9 mouse cellular contexts compared by ENCODE assay signal in genomic region chr8:112411213-112411612, GRCm38 (mm10).
DNase-seq lines count a peak whose midpoint lies in the region; ATAC-seq and TF ChIP-seq lines count a peak whose summit lies in the region.
"Had no signal": no experiment of that assay in that cellular context is flagged by ENCODE, and none has a peak within 500 bp of the region (broad histone marks: within the 10 kb centered on the region; RNA-seq: fewer than 3 reads in every experiment).

No protein-coding gene starts in this region.

- no peaks in the 10 kb centered on the region for H3K9me3 ChIP-seq in kidney, embryonic 16.5 days (ENCODE audit: low read length)
- H3K9me3 ChIP-seq in ES-E14 (ENCODE audit: control insufficient read depth, insufficient read depth, low read depth, low read length): no peaks in the 10 kb centered on the region

- H3K36me3 ChIP-seq in kidney, adult 2 months (ENCODE audit: control insufficient read depth, insufficient read depth, low read length): no peaks in the 10 kb centered on the region
- H3K36me3 ChIP-seq in kidney, embryonic 16.5 days (ENCODE audit: insufficient read depth, low read length): no peaks in the 10 kb centered on the region
- no peaks in the 10 kb centered on the region for H3K36me3 ChIP-seq in ES-E14 (ENCODE audit: control insufficient read depth, insufficient read depth, low read length, poor library complexity, severe bottlenecking)

- peak; percentile 68 for TF ChIP-seq CTCF in kidney, adult 2 months (conservative IDR thresholded peaks at IDR 0.05; ENCODE audit: insufficient read depth, insufficient read length, low read depth, low read length)

- no peaks in the 10 kb centered on the region for H3K27me3 ChIP-seq in kidney, adult 2 months (replicated peaks; ENCODE audit: control insufficient read depth, insufficient read depth, low read length)
- no peaks in the 10 kb centered on the region for H3K27me3 ChIP-seq in kidney, embryonic 16.5 days (ENCODE audit: insufficient read depth, low read length)
- H3K27me3 ChIP-seq: megakaryocyte, embryonic 14.5 days had no signal

- DNase-seq in kidney, adult 2 months: peak; percentile 54
- DNase-seq in A20 (ENCODE audit: low read depth, low spot score) (peak; percentile 3), ES-E14 (ENCODE audit: low read depth, low spot score) (peak; percentile 60)
- DNase-seq in cerebellum, adult 9-11 months: peak; percentile 11
- peak; percentile 46 to 76 for DNase-seq in kidney, postnatal 25 days
- peak; percentile 57 for DNase-seq in retina, postnatal 1 day

- no peak overlapping the region for H3K4me3 ChIP-seq in kidney, adult 2 months (ENCODE audit: insufficient read depth, low read depth, low read length)
- H3K4me3 ChIP-seq in kidney, embryonic 16.5 days (ENCODE audit: low read length): no peak overlapping the region
- no peak overlapping the region for H3K4me3 ChIP-seq in ES-E14 (ENCODE audit: insufficient read depth in 1 of 2, low read depth in 1 of 2, low read length in 2 of 2, poor library complexity in 1 of 2, severe bottlenecking in 1 of 2)
- H3K4me3 ChIP-seq: megakaryocyte, embryonic 14.5 days had no signal

- WGBS in kidney, adult 2 months: 19% methylated on average over 6 of the region's 6 CpGs
- WGBS in kidney, embryonic 16.5 days: 18% methylated on average over 6 of the region's 6 CpGs

- H3K27ac ChIP-seq in kidney, adult 2 months (ENCODE audit: insufficient read depth, low read depth, low read length): no peak overlapping the region
- H3K27ac ChIP-seq in kidney, embryonic 16.5 days (ENCODE audit: low read length): no peak overlapping the region
- no peak overlapping the region for H3K27ac ChIP-seq in ES-E14 (ENCODE audit: insufficient read depth, low read depth, low read length, poor library complexity, severe bottlenecking)

- H3K4me2 ChIP-seq in kidney, embryonic 16.5 days (replicated peaks; ENCODE audit: low read depth, low read length): no peak overlapping the region

- ATAC-seq in kidney, embryonic 16.5 days (ENCODE audit: low FRiP score, low TSS enrichment): no peak
- ATAC-seq in erythroblast, adult 5-6 weeks (replicated peaks; ENCODE audit: low FRiP score, poor library complexity, severe bottlenecking): no peak

- H3K9ac ChIP-seq in kidney, embryonic 16.5 days (replicated peaks; ENCODE audit: low read length): no peak overlapping the region
- H3K9ac ChIP-seq in ES-E14 (ENCODE audit: insufficient read depth, low read depth, low read length, poor library complexity, severe bottlenecking): no peak overlapping the region

- no peaks in the 10 kb centered on the region for H3K4me1 ChIP-seq in kidney, adult 2 months (ENCODE audit: control insufficient read depth, insufficient read depth, low read length)
- H3K4me1 ChIP-seq in kidney, embryonic 16.5 days (ENCODE audit: insufficient read depth, low read length): no peaks in the 10 kb centered on the region
- no peaks in the 10 kb centered on the region for H3K4me1 ChIP-seq in ES-E14 (ENCODE audit: control insufficient read depth in 2 of 2, insufficient read depth in 2 of 2, low read length in 2 of 2, poor library complexity in 1 of 2)
- H3K4me1 ChIP-seq: megakaryocyte, embryonic 14.5 days had no signal

- TF ChIP-seq POLR2A in kidney, adult 2 months (IDR thresholded peaks at IDR 0.05; ENCODE audit: low read depth, low read length): no peak

- in situ Hi-C loops in ES-E14 (cut with MboI; ENCODE audit: low sequenced_read_pairs in 2 of 2, unreplicated experiment in 2 of 2): no loop called here

TF ChIP-seq in ES-E14, 5 proteins besides CTCF, POLR2A, EP300 and RAD21:
- no peak for TF ChIP-seq ZC3H11A (IDR thresholded peaks at IDR 0.05; ENCODE audit: borderline replicate concordance, low read depth, low read length)
- TF ChIP-seq HCFC1 (IDR thresholded peaks at IDR 0.05; ENCODE audit: borderline replicate concordance, insufficient read depth, low read length): no peak
- TF ChIP-seq ZNF384 (IDR thresholded peaks at IDR 0.05; ENCODE audit: low read depth, low read length): peak; percentile 79
- 0 out of 2 replicates have a peak, but pooled peaks have one; percentile 26 for TF ChIP-seq MAFK (IDR thresholded peaks at IDR 0.05; ENCODE audit: insufficient read depth, low read depth, low read length)
- TF ChIP-seq CHD2 (IDR thresholded peaks at IDR 0.05; ENCODE audit: low read depth, low read length): no peak

Comparison
In these comparisons a context has a peak if more than half of its experiments do, and no peak if none do; other contexts are left out.
1. DNase-seq: peak in every context shown above with its lines; median percentile 61 in kidney, postnatal 25 days; 60 in ES-E14; 57 in retina, postnatal 1 day; 54 in kidney, adult 2 months; 11 in cerebellum, adult 9-11 months; 3 in A20.